Mouse (Mus musculus) liver, adult 2 months (tissue): ENCODE results near the gene Gm44502. TPM values are rescaled to one million over a fixed set of nuclear protein-coding genes. Genes with fewer than 3 reads are reported as not detected.
"Not testable (repeated sequence)": the region's sequence is repeated elsewhere in the genome, so short reads cannot be mapped to it uniquely, and the experiment has no call there.

Source experiments
- DNase-seq: peaks from one replicate; pipeline ENCODE4 v3.0.0-alpha.2; 2011; ENCODE audit warnings: low read depth, low spot score; ENCODE audit errors: extremely low read depth
- H3K27ac ChIP-seq: fragments of 200-500 bp; replicated peaks from 2 replicates; pipeline ENCODE4 v1.5.1; 2012; ENCODE audit warnings: low read depth, mild to moderate bottlenecking, control low read depth, inconsistent platforms, low read length; ENCODE audit not compliant: insufficient read depth
- H3K27me3 ChIP-seq: fragments of 200-500 bp; 2 replicates; pipeline ENCODE4 v1.6.1; 2012; ENCODE audit warnings: mild to moderate bottlenecking, moderate library complexity, low read length, inconsistent platforms; ENCODE audit not compliant: control insufficient read depth, insufficient read depth
- H3K36me3 ChIP-seq: fragments of 200-500 bp; 2 replicates; pipeline ENCODE4 v1.6.1; 2012; ENCODE audit warnings: low read length, inconsistent platforms; ENCODE audit not compliant: control insufficient read depth, insufficient read depth
- H3K4me1 ChIP-seq: fragments of 200-500 bp; 2 replicates; pipeline ENCODE4 v1.6.1; 2011; ENCODE audit warnings: low read length; ENCODE audit not compliant: control insufficient read depth, insufficient read depth
- H3K4me3 ChIP-seq: fragments of 200-500 bp; 2 replicates; pipeline ENCODE4 v1.5.1; 2011; ENCODE audit warnings: low read depth, mild to moderate bottlenecking, control low read depth, low read length, moderate library complexity; ENCODE audit not compliant: insufficient read depth
- H3K79me2 ChIP-seq: fragments of 200-500 bp; 2 replicates; pipeline ENCODE4 v1.6.1; 2012; ENCODE audit warnings: inconsistent platforms, mild to moderate bottlenecking, low read length, moderate library complexity; ENCODE audit not compliant: control insufficient read depth, insufficient read depth
- H3K9ac ChIP-seq: fragments of 200-500 bp; 2 replicates; pipeline ENCODE4 v1.6.1; 2012; ENCODE audit warnings: low read depth, mild to moderate bottlenecking, control low read depth, inconsistent platforms, low read length
- CTCF ChIP-seq: fragments of 200-500 bp; IDR thresholded peaks from 2 replicates; pipeline ENCODE4 v1.5.1; 2011; ENCODE audit warnings: low read depth, low read length, control low read depth
- POLR2A ChIP-seq: fragments of 200-500 bp; IDR thresholded peaks from 2 replicates; pipeline ENCODE4 v1.6.1; 2011; ENCODE audit warnings: low read length, control low read depth; ENCODE audit not compliant: insufficient read depth; ENCODE audit errors: extremely low read depth
- WGBS: fragments of 180-500 bp; shearing (Covaris S2); methylation state at CpG from one replicate; pipeline ENCODE4 v1.1.7; 2018; 5-methylcytosine and 5-hydroxymethylcytosine counted together
- polyA plus RNA-seq: library from polyadenylated mRNA; depleted of rRNA; stranded (reverse); fragments of >200 nt; gene quantifications from 2 replicates; pipeline ENCODE4 v1.2.3, GENCODE M21; 2012
- total RNA-seq: library from RNA; depleted of rRNA; stranded (reverse); fragments of >200 nt; gene quantifications from 2 replicates; pipeline ENCODE4 v1.2.3, GENCODE M21; 2014

The Gm44502 gene
- total and polyA plus RNA-seq, 2 experiments: 1.5 TPM; not detected in 1

DNA sequence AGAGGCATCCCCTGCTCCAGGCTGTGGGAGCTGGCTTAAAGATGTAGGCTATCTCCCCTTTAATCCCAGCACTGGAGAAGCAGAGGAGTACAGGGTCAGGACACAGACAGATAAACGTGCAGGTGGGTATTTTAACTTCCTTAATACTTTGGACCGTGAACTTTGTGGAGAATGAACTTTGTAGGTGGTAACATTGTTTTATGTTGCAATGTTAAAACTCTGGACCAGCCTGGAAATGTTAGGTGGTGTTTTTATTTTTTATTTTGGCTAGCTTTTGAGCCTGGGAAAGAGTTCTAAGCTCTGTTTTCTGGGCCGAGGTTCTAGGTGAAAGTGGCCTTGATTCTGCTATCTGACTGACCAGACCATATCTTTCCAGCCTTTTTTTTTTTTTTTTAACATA, 1.8 kb upstream of the Gm44502 start:
- H3K4me3 ChIP-seq: no peak overlapping the region
- TF ChIP-seq CTCF: no peak
- no peak for TF ChIP-seq POLR2A
- H3K9ac ChIP-seq: peak overlapping the region; percentile 44; the same call in 1 of the 2 replicates
- no peaks in the 10 kb centered on the region for H3K79me2 ChIP-seq
- H3K4me1 ChIP-seq: peaks cover 13% of the 10 kb centered on the region
- H3K27me3 ChIP-seq: no peaks in the 10 kb centered on the region
- peak; percentile 94 for DNase-seq
- H3K27ac ChIP-seq: peak overlapping the region; percentile 95
- H3K36me3 ChIP-seq: peaks cover 13% of the 10 kb centered on the region
- 21% methylated on average over 3 of the region's 3 CpGs for WGBS

DNA sequence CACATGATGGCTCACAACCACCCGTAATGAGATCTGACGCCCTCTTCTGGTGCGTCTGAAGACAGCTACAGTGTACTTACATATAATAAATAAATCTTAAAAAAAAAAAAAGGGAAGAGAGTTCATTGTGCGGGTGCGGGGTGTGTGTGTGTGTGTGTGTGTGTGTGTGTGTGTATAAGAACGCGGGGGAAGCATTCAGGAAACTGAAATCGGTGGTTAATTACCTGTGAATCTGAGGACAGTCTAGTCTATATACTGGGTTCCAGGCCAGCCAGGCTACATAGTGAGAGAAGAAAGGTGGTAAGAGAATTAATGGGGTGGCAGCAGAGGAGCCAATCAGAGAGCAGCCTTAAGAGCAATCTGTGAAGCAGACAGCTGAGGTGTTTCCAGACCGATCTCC, 1.3 kb upstream of the Gm44502 start:
- peak overlapping the region; percentile 82 for H3K27ac ChIP-seq
- 55% methylated on average over 9 of the region's 9 CpGs for WGBS
- not testable (repeated sequence) for H3K4me3 ChIP-seq, H3K27me3 ChIP-seq, DNase-seq, H3K79me2 ChIP-seq
- H3K36me3 ChIP-seq: peaks cover 17% of the 10 kb centered on the region
- peaks cover 15% of the 10 kb centered on the region for H3K4me1 ChIP-seq
- H3K9ac ChIP-seq: peak overlapping the region; percentile 10; the same call in 1 of the 2 replicates

DNA sequence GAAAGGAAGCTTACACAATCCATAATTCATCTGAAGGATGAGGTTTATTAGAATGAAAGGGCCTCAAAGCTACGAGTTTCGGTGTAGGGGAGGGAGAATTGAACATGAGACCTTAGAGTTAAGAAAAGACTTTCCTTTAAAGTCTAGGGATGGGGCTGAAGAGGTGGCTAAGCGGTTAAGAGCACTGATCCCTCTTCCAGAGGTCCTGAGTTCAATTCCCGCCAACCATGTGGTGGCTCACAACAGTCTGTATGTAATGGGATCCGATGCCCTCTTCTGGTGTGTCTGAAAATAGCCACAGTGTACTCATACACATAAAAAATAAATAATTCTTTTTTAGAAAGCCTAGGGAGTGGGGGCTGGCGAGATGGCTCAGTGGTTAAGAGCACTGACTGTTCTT, 845 bp upstream of the Gm44502 start:
- Histone ChIP-seq H3K79me2 (no peaks in the 10 kb centered on the region), H3K9ac (no peak overlapping the region), H3K27me3 (no peaks in the 10 kb centered on the region), H3K27ac (peak overlapping the region; percentile 77), H3K36me3 (peaks cover 17% of the 10 kb centered on the region), H3K4me1 (peaks cover 16% of the 10 kb centered on the region), H3K4me3 (peak overlapping the region; percentile 83; the same call in 1 of the 2 replicates)
- WGBS: 36% methylated on average over 6 of the region's 6 CpGs
- no peak for TF ChIP-seq CTCF
- no peak for TF ChIP-seq POLR2A
- DNase-seq: peak; percentile 43

DNA sequence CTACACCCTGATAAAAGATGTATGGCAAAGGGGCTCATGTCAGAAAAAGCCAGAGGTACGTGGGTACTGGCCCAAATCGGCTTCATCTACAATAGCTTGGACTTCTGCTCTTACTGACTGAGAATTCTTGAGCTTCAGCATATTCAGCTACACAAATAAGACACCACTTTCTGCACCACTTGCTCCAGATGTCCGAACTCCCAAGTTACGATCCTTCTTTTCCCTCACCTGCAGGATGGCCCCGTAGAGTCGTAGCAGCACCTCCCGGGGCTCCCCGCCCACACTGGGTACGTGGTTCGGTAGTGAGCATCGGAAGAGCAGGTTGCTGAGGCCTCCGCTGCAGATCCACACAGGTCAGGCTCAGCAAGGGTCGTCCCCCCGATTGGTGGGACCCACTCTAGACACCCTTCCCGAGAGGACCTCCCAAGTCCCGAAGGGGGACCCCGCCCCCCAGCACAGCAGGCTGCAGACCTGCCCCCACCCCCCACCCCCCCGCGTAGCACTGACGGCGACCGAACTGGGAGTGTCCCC, 610 bp downstream of the Gm44502 start:
- Histone ChIP-seq H3K27me3 (no peaks in the 10 kb centered on the region), H3K36me3 (peaks cover 17% of the 10 kb centered on the region), H3K4me1 (peaks cover 16% of the 10 kb centered on the region), H3K27ac (peak overlapping the region; percentile 32), H3K9ac (peak overlapping the region; percentile 53), H3K79me2 (no peaks in the 10 kb centered on the region), H3K4me3 (peak overlapping the region; percentile 83)
- DNase-seq: no peak
- WGBS: 4% methylated on average over 22 of the region's 22 CpGs
- TF ChIP-seq CTCF: no peak
- TF ChIP-seq POLR2A: no peak

DNA sequence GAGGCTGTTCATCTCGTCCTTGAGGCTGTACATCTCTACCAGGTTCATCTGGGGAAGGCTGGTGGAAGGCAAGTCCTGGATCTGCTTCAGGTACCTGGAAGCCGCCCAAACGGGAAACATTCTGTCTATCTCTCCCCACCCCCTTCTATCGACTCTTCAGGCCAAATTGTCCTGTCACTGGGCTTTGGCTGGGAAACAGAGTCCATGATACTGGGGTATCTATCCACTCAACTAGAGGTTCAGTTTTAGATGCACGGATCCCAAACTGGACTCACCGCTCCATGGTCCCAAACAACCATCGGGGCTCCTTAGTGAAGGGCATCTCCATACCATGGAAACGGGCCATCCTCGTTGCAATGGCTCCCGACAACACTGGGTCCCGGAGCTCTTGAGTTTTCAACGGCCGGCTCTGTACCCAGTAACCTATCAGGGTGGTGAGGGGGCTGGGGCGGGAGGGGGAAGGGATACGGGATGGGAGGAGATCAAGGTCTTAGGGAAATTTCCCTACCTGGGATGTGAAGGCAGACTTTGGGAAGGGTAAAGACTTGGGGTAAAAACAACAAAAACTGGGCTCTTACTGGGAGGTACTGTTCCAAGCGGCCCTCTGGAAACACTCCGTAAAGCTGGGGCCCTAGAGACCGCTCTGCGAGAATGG, 1.2 kb downstream of the Gm44502 start:
- peak; percentile 74 for DNase-seq
- Histone ChIP-seq H3K27me3 (no peaks in the 10 kb centered on the region), H3K36me3 (peaks cover 17% of the 10 kb centered on the region), H3K4me3 (0 out of 2 replicates have a peak overlapping the region, but pooled peaks have one; percentile 83), H3K9ac (peak overlapping the region; percentile 53; the same call in 1 of the 2 replicates), H3K27ac (peak overlapping the region; percentile 32), H3K79me2 (no peaks in the 10 kb centered on the region), H3K4me1 (peaks cover 16% of the 10 kb centered on the region)
- WGBS: 61% methylated on average over 19 of the region's 19 CpGs
- TF ChIP-seq POLR2A (no peak), CTCF (no peak)

DNA sequence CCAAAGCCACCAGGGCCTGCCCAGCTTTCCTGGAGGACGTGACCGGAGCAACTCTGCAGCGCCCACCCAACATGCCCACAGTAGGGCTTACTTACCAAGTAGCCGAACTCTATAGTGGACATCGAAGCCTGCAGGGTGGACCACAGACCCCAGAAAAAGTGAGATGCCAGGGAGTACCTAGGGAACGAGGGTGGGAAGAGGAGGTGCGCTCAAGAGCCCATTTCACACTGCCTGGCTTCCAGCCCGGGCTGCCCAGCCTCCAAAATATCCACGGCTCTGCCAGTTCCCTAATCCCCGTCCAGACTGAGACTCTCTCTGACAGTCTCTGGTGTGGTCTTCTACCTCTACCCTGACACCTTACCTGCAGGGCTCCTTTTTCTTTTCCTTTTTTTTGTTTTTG, 2.8 kb downstream of the Gm44502 start:
- WGBS: 75% methylated on average over 10 of the region's 10 CpGs
- Histone ChIP-seq H3K79me2 (no peaks in the 10 kb centered on the region), H3K4me3 (no peak overlapping the region), H3K9ac (no peak overlapping the region), H3K27ac (no peak overlapping the region), H3K27me3 (no peaks in the 10 kb centered on the region), H3K36me3 (peaks cover 17% of the 10 kb centered on the region), H3K4me1 (peaks cover 16% of the 10 kb centered on the region)
- no peak for DNase-seq
- TF ChIP-seq CTCF: no peak
- no peak for TF ChIP-seq POLR2A
